Mouse (Mus musculus) adrenal gland, postnatal 4 days (tissue): ENCODE measurements around the gene Asic2. TPM values are rescaled to one million over a fixed set of nuclear protein-coding genes. Genes with fewer than 3 reads are reported as not detected.

Experiments used
- DNase-seq, 2 experiments: peaks; one replicate each; pipeline ENCODE4 v3.0.0; 2021 to 2022; ENCODE audit warnings: low spot score in 2 of 2, mixed read lengths in 2 of 2
- total RNA-seq, 2 experiments: library from RNA; stranded (reverse); gene quantifications; 2 replicates each; pipeline ENCODE4 v1.2.3; 2021

Gene Asic2
- total RNA-seq, 2 experiments from 2014 or later = 4.4 to 6.0 TPM

- no peak for DNase-seq
Observed at GRCm38 (mm10) chr11:81055446-81056145, 912.7 kb downstream of the Asic2 start.

- no peak for DNase-seq
Observed at GRCm38 (mm10) chr11:81053826-81054225, 914.4 kb downstream of the Asic2 start.

DNA sequence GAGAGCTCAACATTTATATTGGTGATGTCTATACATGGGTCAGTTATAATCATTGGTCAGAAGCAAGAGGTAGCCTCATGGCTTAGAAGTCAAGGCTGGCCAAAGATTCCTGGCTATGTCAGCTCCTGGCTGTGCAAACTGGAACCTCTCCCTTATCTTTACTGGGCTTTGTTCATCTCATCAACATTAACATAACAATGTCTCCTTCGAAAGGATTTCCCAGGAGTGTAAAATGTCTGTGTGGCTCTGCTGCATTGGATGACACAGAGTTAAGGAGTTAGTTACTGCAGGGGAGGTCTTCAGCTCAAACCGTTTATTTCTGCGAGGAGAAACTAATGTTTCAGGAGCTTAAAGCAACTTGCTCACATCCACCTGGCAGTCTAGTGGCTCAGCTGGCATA is 926.6 kb downstream of the Asic2 start:
- no peak for DNase-seq

- DNase-seq = no peak
Observed at GRCm38 (mm10) chr11:81039976-81040375, 928.3 kb downstream of the Asic2 start.

DNA sequence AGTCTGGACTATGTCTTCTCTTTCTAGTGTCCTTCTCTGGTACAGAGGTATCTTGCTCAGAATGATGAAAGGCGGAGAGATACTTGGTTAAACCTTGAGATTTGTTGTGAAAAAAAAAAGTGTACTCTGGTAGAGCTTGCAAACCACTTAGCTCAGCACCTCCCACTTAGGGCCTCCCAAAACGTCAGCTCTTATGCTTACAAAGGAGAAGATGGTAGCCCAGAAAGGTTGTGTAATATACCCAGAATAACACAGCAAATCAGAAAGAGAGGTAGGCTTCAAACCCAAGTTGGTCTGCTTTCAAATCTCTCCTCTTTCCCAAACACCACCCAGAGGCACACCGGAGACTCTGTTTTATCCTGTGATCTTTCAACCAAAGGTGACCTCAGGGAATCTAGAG is 936.1 kb downstream of the Asic2 start:
- no peak for DNase-seq

DNA sequence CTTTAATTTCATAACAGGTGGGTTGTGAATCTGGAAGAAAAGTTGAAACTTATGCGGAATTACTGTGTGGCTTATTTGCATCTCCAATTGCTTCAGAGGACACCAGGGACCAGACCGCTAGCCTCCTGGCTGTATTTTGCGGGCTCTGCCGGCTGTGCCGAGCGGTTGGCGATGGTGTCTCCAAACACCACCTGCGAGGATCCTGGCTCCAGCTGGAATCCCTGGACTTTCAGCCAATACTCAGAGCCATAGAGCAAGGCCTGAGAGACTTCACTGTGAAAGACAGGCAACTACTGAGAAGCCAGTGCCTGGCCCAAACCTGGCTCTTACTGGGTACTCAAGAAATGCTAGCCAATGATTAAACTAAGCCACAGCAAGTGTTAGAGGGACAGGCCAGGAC is 953.5 kb downstream of the Asic2 start:
- no peak for DNase-seq

- DNase-seq = no peak
Observed at GRCm38 (mm10) chr11:81013501-81013900, 954.8 kb downstream of the Asic2 start.

GRCm38 (mm10) chr11:81010766-81011165 is 957.5 kb downstream of the Asic2 start:
- DNase-seq = no peak

GRCm38 (mm10) chr11:81009366-81009765 is 958.9 kb downstream of the Asic2 start:
- DNase-seq = no peak

- DNase-seq = no peak
Observed at GRCm38 (mm10) chr11:81005831-81006230, 962.4 kb downstream of the Asic2 start.

- no peak for DNase-seq
Observed at GRCm38 (mm10) chr11:81002769-81003430, 965.4 kb downstream of the Asic2 start.

- DNase-seq = no peak
Observed at GRCm38 (mm10) chr11:80995621-80996020, 972.6 kb downstream of the Asic2 start.

DNA sequence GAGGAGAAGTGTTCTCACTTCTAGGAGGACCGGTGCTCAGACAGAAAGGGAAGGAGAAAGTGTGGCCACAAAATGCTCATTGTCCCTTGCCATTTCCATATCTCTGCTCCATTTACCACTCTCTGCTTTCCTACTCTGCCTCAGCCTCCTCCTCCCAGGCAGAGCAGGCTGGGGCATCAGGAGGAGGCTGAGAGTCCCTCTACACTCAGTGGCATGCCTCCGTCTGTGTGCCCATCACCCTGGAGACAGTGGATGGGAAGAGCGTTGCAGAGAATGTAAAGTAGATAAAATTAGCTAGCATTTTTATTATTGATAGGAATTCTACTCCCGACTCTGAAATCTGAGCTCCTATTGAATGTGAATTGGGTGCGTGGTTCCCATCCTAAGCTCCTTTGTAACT is 984.7 kb downstream of the Asic2 start:
- no peak for DNase-seq

GRCm38 (mm10) chr11:80976239-80976855 is 991.9 kb downstream of the Asic2 start:
- DNase-seq = no peak

DNA sequence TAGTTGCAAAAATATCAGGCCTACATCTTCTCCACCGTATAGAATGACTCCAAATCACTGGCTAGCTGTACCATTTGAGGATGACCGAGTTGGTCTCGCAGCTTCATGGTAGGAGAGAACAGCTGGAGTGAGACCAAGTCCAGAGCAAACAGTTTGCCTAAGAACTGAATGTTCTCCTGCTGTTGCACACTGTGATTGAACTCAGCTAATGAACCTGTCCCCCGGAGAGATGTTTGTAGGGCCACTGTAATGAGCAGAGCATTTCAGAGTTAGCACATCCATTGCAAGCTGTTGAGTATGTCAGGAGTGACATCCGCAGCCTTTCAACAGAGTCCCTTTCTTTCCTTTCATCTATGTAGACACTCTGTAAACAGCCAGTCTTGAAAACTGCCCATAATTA is 993.6 kb downstream of the Asic2 start:
- DNase-seq = no peak

GRCm38 (mm10) chr11:80973976-80974375 is 994.3 kb downstream of the Asic2 start:
- DNase-seq = peak in 1 of 2 experiments; percentile 11

DNA sequence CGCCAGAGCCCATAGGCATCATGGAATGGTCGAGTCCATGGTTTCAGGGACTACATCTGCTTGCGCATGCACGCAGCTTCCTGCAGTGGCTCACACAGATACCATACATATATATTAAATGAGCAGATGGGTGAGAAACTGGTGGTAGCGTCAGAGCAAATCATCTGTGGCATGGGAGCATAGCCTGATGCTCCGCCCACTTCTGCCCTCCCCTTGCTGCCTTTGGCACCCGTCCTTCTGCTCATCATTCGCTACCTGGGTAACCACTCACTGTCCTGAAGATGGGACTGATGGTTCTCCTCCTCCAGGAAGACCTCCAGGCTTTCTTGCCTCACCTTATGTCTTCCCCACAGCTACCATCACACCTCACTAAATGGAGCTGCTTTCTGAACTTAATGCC is 995.0 kb downstream of the Asic2 start:
- DNase-seq = no peak

GRCm38 (mm10) chr11:80967544-80967943 is 1000.7 kb downstream of the Asic2 start:
- DNase-seq = no peak

DNA sequence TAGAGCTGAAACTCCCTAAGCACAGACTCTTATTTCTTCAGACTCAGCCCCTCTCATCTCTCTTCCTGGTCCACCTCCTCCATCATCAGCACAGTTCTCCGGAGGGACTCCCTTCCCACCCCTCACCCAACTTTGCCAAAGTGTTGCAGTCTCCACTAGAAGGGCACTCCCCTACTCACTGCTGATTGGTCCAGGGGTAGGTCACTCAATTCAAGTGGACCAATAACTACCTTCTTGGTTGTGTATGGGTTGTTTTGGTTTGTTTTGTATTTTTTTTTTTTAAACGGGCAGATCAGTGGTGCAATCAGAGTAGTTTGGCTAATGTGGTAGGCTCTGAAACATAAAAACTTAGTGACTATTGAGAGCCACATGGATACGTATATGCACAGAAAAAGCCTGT is 1002.2 kb downstream of the Asic2 start:
- no peak for DNase-seq

- no peak for DNase-seq
Observed at GRCm38 (mm10) chr11:80961326-80961725, 1006.9 kb downstream of the Asic2 start.

DNA sequence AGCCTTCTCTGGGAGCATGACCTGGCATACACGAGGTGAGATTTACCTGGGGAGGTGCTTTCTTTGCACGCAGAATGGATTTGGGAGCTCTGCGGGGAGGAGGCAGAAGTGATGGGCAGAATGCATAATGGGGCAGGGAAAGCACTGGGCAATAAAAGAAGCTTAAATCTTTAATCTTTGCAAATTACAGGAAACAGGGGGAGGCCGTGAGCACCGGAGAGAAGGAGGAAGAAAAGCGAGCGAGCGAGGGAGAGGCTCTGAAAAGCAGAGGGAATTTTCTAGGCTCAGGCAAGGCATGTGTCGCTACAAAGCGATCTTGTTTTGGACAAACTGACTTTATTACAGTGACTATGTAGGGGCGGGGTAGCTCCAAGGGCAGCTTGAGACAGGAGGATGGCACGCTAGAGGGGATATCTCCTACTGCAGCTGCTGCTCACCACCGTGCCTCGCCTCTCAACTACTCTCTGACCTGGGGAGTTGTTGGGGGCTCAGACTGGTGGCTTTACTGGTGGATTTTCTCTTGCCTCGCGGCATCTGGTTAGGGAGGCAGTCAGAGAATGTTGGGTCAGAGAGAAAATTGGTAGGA is 1010.1 kb downstream of the Asic2 start:
- no peak for DNase-seq

DNA sequence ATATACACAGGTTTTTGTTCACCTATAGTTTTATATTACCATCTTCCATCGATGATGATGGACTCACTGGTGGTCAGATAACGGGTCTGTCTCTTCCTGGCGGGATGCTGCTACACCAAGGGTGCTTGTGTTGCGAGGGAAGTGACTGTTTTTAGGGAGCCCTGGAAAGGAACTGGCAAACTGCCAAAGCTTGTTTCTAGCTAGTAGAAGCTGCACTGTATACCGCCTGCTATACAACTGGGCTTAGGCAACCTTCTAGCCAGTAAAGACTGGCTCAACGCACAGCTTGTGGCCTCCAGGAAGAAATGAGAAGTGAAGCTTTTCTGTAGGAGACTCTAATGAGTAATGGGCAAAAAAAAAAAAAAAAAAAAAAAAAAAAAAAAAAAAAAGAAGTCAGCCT is 1012.3 kb downstream of the Asic2 start:
- DNase-seq = no peak
